Mouse (Mus musculus) embryonic facial prominence, embryonic 11.5 days (tissue): ENCODE measurements around the gene Hmg20a. TPM values are rescaled to one million over a fixed set of nuclear protein-coding genes. Genes with fewer than 3 reads are reported as not detected.

Source experiments
- ATAC-seq: fragments of 200-750 bp; cut with Nextera tagmentation; replicated peaks from 2 replicates; pipeline ENCODE4 v1.8.0; 2017; ENCODE audit warnings: low read depth; ENCODE audit not compliant: insufficient number of reproducible peaks, low FRiP score, low TSS enrichment
- DNase-seq: peaks from one replicate; pipeline ENCODE4 v3.0.0-alpha.2; 2015; ENCODE audit warnings: low spot score
- H3K27ac ChIP-seq: fragments of 300-500 bp; sonication (generic); replicated peaks from 2 replicates; pipeline ENCODE4 v1.5.1; 2014; ENCODE audit warnings: mild to moderate bottlenecking, low read depth, low read length, control low read depth
- H3K27me3 ChIP-seq: fragments of 300-500 bp; sonication (generic); 2 replicates; pipeline ENCODE4 v1.6.1; 2014; ENCODE audit warnings: mild to moderate bottlenecking, low read length, moderate library complexity, mixed read lengths; ENCODE audit not compliant: control insufficient read depth, insufficient read depth
- H3K36me3 ChIP-seq: fragments of 300-500 bp; sonication (generic); replicated peaks from 2 replicates; pipeline ENCODE4 v1.6.1; 2014; ENCODE audit warnings: low read depth, mild to moderate bottlenecking, low read length, moderate library complexity, mixed read lengths; ENCODE audit not compliant: control insufficient read depth, insufficient read depth
- H3K4me1 ChIP-seq: fragments of 300-500 bp; sonication (generic); 2 replicates; pipeline ENCODE4 v1.6.1; 2014; ENCODE audit warnings: low read length, mixed read lengths; ENCODE audit not compliant: control insufficient read depth, insufficient read depth
- H3K4me2 ChIP-seq: fragments of 300-500 bp; sonication (generic); 2 replicates; pipeline ENCODE4 v1.6.1; 2014; ENCODE audit warnings: low read depth, mild to moderate bottlenecking, control low read depth, low read length, moderate library complexity
- H3K4me3 ChIP-seq: fragments of 300-500 bp; sonication (generic); 2 replicates; pipeline ENCODE4 v1.5.1; 2014; ENCODE audit warnings: low read depth, low read length, control low read depth
- H3K9ac ChIP-seq: fragments of 300-500 bp; sonication (generic); replicated peaks from 2 replicates; pipeline ENCODE4 v1.6.1; 2014; ENCODE audit warnings: mild to moderate bottlenecking, control low read depth, low read length
- H3K9me3 ChIP-seq: fragments of 300-500 bp; sonication (generic); replicated peaks from 2 replicates; pipeline ENCODE4 v1.6.1; 2016; ENCODE audit warnings: mild to moderate bottlenecking, low read length, inconsistent platforms, mixed read lengths; ENCODE audit not compliant: control insufficient read depth
- WGBS: fragments of 180-500 bp; shearing (Covaris S2); extraction: QIAGEN DNeasy Blood & Tissue Kit; methylation state at CpG from one replicate; pipeline ENCODE4 v1.1.7; 2014; 5-methylcytosine and 5-hydroxymethylcytosine counted together
- polyA plus RNA-seq: library from polyadenylated mRNA; unstranded; fragments of >200 nt; fragmentation: Nextera tagmentation; extraction: Ambion mirVana; gene quantifications from 2 replicates; pipeline ENCODE4 v1.2.1, GENCODE M21; 2014

The Hmg20a gene
- polyA plus RNA-seq, 1 experiment from 2014 or later = 59.2 TPM

DNA sequence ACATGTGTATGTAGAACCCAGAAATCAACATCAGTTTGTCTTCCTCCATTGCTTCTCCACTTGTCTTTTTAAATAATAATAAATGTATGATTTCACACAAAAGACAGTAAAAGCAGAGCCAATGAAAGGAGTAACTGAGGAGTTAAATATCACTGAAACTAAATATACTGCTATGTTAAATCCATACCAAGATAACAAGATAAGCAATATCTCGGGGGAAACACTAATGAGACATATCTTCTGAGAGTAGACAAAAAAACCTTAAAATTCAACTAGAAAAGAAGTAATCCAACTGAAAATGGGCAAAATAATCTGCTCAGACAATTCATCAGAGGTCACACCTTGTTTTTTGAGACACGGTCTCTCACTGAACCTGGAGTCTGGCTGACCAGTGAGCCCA is 8.5 kb upstream of the Hmg20a start:
- Histone ChIP-seq H3K4me1 (no peaks in the 10 kb centered on the region), H3K4me2 (no peak overlapping the region), H3K27me3 (no peaks in the 10 kb centered on the region), H3K27ac (no peak overlapping the region), H3K4me3 (no peak overlapping the region), H3K9ac (no peak overlapping the region), H3K36me3 (no peaks in the 10 kb centered on the region), H3K9me3 (no peaks in the 10 kb centered on the region)
- WGBS = 90% methylated on average over 2 of the region's 2 CpGs
- ATAC-seq = no peak
- no peak for DNase-seq

DNA sequence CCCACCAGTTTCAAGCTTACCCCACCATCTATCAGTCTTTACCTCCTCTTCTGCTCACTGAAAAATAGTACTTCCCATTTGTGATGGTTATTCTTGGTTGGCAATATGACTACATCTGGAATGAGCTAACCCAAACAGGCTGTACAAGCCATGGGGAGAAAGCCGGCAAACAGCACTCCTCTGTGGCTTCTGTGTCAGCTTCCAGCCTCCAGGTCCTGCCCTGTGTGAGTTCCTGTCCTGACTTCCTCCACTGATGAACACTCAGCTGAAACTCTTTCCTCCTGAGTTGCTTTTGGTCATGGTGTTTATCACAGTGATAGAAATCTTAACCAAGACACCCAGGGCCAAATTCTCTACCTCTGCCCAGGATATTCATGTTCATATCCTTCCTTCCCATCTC is 5.7 kb upstream of the Hmg20a start:
- Histone ChIP-seq H3K4me2 (no peak overlapping the region), H3K4me1 (no peaks in the 10 kb centered on the region), H3K27me3 (no peaks in the 10 kb centered on the region), H3K4me3 (no peak overlapping the region), H3K9ac (no peak overlapping the region), H3K36me3 (no peaks in the 10 kb centered on the region), H3K27ac (no peak overlapping the region), H3K9me3 (no peaks in the 10 kb centered on the region)
- ATAC-seq = no peak
- WGBS = 71% methylated on average over 1 of the region's 1 CpGs
- DNase-seq = no peak

DNA sequence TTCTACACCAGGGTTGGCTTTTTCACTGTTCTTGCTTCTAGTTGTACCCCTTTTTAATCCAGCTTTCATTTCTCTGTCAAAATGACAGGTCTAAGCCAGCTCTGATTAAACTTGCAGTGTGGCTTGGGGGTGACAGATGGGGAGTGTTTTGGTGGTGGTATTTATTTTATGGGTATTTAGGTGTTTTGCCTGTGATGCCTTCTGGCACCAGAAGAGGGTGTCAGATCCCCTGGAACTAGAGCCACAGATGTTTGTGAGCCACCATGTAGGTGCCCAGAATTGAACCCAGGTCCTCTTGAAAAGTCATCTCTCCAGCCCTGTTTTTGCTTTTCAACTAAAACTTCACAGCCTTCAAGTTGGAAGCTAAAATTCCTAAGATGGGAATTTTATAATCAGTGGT is 4.1 kb upstream of the Hmg20a start:
- no peaks in the 10 kb centered on the region for H3K9me3 ChIP-seq
- no peak overlapping the region for H3K4me2 ChIP-seq
- no peak overlapping the region for H3K27ac ChIP-seq
- H3K9ac ChIP-seq = no peak overlapping the region
- no peak for ATAC-seq
- DNase-seq = no peak
- no peaks in the 10 kb centered on the region for H3K4me1 ChIP-seq
- H3K36me3 ChIP-seq = no peaks in the 10 kb centered on the region
- H3K27me3 ChIP-seq = no peaks in the 10 kb centered on the region
- H3K4me3 ChIP-seq = no peak overlapping the region

DNA sequence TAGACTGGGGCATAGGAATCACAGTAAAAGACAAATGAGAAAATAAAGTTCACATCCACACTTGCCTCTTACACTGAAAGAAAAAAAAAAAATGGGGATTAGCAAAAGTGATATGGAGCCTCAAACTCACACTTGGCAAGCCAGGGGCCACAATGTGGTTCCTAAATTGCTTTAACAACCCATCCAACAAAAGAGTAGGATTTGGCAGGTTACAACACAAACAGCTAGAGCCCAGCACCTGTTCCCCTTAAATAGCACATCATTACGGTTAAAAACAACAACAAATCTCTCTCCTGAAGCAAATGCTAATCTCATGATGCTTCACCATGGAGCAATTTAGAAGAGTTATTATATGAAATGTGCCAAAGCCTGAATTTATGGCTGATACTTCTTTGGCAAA is 3.0 kb upstream of the Hmg20a start:
- no peaks in the 10 kb centered on the region for H3K36me3 ChIP-seq
- no peak overlapping the region for H3K4me3 ChIP-seq
- no peaks in the 10 kb centered on the region for H3K27me3 ChIP-seq
- no peaks in the 10 kb centered on the region for H3K4me1 ChIP-seq
- no peaks in the 10 kb centered on the region for H3K9me3 ChIP-seq
- ATAC-seq = no peak
- WGBS = 88% methylated on average over 1 of the region's 1 CpGs
- H3K4me2 ChIP-seq = no peak overlapping the region
- H3K27ac ChIP-seq = no peak overlapping the region
- H3K9ac ChIP-seq = no peak overlapping the region
- DNase-seq = no peak

DNA sequence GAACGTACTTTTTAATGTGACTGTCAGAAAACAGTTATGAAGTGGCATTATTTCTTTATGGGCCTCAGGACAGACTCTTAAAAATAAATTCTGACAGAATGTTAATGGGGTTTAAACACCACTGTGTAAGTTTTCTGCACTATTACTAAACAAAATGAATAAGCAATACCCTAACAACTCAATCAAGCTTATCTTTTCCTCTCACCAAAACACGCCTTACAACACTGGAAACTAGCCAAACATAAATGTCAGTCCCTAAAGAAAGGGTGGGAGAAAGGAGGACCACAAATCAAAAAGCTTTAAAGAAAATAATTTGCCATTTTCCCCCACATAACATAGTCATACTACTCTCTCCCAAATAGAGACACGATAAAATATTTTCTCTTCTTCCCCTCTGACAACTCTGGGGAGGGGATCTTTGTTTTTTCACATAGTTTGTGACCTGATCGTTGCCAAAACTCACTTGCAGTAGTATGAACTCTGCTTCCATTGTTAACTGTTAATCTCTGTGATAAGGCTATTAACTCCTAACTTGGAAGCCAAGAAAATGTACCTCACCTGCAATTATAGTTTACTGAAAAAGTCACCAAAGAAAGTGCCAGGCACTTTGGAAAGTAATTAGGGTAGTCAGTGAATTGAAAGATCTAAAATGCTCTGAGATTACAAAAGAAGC is 2.3 kb upstream of the Hmg20a start:
- H3K36me3 ChIP-seq = no peaks in the 10 kb centered on the region
- no peaks in the 10 kb centered on the region for H3K4me1 ChIP-seq
- no peak for DNase-seq
- no peaks in the 10 kb centered on the region for H3K9me3 ChIP-seq
- no peak for ATAC-seq
- no peak overlapping the region for H3K4me2 ChIP-seq
- WGBS = 80% methylated on average over 4 of the region's 4 CpGs
- no peak overlapping the region for H3K4me3 ChIP-seq
- H3K27ac ChIP-seq = no peak overlapping the region
- H3K27me3 ChIP-seq = no peaks in the 10 kb centered on the region
- no peak overlapping the region for H3K9ac ChIP-seq

DNA sequence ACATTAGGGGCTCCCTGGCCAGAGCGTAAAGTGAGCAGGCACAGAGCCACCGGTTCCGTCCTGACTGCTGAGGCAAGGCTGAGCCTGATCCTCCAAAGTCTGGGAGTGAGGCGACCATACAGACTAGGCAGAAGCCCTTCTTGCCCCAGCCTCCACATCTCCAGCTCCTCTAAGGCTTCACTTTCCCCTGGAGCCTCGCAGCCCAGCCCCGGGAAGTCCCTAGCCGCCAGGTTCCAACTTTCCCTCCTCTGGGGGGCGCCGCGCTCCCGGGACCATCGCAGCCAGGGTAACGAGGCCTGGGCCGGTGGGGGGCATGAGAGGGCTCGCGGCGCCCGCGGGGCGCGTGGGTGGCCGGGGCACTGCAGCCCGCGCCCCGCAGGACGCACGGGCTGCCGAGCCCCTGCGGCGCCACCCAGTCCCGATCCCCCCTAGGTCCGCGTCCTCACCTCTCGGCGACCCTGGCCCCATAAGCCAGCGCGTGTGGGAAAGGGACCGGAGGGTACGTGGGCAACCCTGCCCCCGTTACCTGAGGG is 928 bp upstream of the Hmg20a start:
- Histone ChIP-seq H3K27me3 (no peaks in the 10 kb centered on the region), H3K9me3 (no peaks in the 10 kb centered on the region), H3K27ac (peak overlapping the region; percentile 88), H3K4me3 (peak overlapping the region; percentile 77), H3K4me2 (peak overlapping the region; percentile 65), H3K36me3 (no peaks in the 10 kb centered on the region), H3K9ac (peak overlapping the region; percentile 72), H3K4me1 (no peaks in the 10 kb centered on the region)
- under 1% methylated on average over 40 of the region's 40 CpGs for WGBS
- DNase-seq (peak; percentile 77), ATAC-seq (peak; percentile 87)

DNA sequence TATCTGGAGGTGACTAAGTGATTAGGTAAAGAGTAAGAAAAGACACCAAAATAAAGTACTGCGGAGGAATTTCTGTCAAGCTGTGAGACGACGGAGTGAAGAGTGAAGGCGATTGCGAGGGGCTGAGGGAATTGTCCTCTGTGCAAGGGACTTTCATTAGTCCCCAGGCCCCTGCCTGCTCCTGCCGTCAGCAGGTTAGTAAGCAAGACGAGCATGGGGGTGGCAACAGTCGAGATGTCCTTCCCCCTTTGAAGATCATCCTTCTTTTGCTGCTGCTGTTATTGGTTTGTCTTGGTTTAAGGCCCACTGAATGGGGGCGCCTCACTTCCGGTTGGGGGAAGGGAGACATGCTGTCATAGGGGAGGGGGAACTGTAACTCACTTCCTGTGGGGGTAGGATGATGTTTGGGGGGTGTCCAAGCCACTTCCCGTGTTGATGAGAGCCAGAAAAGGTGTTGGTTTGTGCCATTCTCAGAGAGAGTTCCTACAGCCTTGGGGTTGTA is 380 bp downstream of the Hmg20a start:
- H3K4me3 ChIP-seq = peak overlapping the region; percentile 77
- H3K27ac ChIP-seq = peak overlapping the region; percentile 74
- no peaks in the 10 kb centered on the region for H3K36me3 ChIP-seq
- H3K4me1 ChIP-seq = no peaks in the 10 kb centered on the region
- peak overlapping the region; percentile 66 for H3K9ac ChIP-seq
- no peaks in the 10 kb centered on the region for H3K9me3 ChIP-seq
- under 1% methylated on average over 10 of the region's 11 CpGs for WGBS
- DNase-seq (peak; percentile 84), ATAC-seq (peak; percentile 26)
- H3K4me2 ChIP-seq = peak overlapping the region; percentile 65
- no peaks in the 10 kb centered on the region for H3K27me3 ChIP-seq

DNA sequence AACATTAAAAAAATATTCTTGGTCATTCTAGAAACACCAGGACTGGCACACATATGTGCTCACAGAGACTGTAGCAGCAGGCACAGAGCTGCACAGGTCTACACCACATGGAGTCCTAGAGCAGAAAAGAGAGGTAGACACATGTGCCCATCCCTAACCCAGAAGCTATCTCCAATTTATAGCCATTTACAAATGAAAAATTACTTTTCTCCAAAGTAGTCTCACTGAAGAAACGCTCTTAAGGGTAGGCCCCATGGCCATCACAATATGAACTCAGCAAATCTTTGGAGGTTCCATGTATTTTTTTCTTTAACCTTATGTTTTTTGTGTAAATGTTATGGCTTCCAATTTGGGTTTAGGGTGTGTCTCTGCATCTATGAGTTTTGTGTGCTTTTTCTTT is 1.8 kb downstream of the Hmg20a start:
- no peaks in the 10 kb centered on the region for H3K27me3 ChIP-seq
- H3K4me2 ChIP-seq = no peak overlapping the region
- H3K27ac ChIP-seq = no peak overlapping the region
- ATAC-seq (no peak), DNase-seq (no peak)
- H3K9me3 ChIP-seq = no peaks in the 10 kb centered on the region
- no peaks in the 10 kb centered on the region for H3K36me3 ChIP-seq
- WGBS = 92% methylated on average over 1 of the region's 1 CpGs
- no peak overlapping the region for H3K4me3 ChIP-seq
- H3K4me1 ChIP-seq = no peaks in the 10 kb centered on the region
- no peak overlapping the region for H3K9ac ChIP-seq
